Mouse (Mus musculus) colon, adult 2 months (tissue): ENCODE measurements around the gene Retnlg. TPM values are rescaled to one million over a fixed set of nuclear protein-coding genes. Genes with fewer than 3 reads are reported as not detected.

Experiments
- polyA plus RNA-seq: library from polyadenylated mRNA; depleted of rRNA; stranded (reverse); fragments of >200 nt; gene quantifications from 2 replicates; pipeline ENCODE4 v1.2.3, GENCODE M21; 2012; rRNA removed

Retnlg gene
- polyA plus RNA-seq, result 1.6 and 2.9 TPM in 2 replicates

GRCm38 (mm10) chr16:48872321-48872720 lies at the start of gene Retnlg:
Gene Retnlg, plus strand, starts transcription at chr16:48872621.

DNA sequence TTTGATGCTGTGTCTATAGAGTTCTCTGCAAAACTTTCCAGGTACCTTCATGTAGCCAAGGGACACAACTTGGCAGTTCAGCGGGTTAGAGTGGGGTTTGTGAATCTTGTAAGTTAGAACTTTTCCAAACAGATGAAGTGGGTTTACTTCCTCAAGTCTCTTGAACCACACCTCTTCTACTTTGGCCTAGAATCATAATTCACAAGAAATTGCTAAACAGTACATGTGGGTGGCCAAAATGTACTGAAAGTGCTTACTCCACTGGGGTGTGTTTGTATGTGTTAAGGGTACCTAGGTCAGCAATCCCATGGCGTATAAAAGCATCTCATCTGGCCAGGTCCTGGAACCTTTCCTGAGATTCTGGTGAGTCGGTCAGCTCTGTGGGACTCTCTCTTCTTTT lies 30.2 kb upstream of the Retnlg start, which contains the start of gene Retnla:
Gene Retnla (plus strand): TSS at position 286 of the 400 bp plus-strand sequence.

Other genes starting within 250 kb of the Retnlg start
- gene Trat1, start 100.6 kb upstream of the Retnlg start, polyA plus RNA-seq, result not detected in 2 replicates
- gene Retnlb, start 55.8 kb upstream of the Retnlg start, polyA plus RNA-seq, result 108 and 114 TPM in 2 replicates
- 13.4 and 18.7 TPM in 2 replicates for gene Retnla, start 30.1 kb upstream of the Retnlg start, polyA plus RNA-seq
- 0.67 and 0.72 TPM in 2 replicates for gene Dzip3, start 121.5 kb downstream of the Retnlg start, polyA plus RNA-seq
- 1.4 and 1.7 TPM in 2 replicates for gene Cip2a, start 121.6 kb downstream of the Retnlg start, polyA plus RNA-seq
- not detected in 2 replicates for gene Myh15, start 184.9 kb downstream of the Retnlg start, polyA plus RNA-seq